Mouse (Mus musculus) adrenal gland, postnatal 14 days (tissue): Measurements from ENCODE around the gene Gatd1. TPM values are rescaled to one million over a fixed set of nuclear protein-coding genes. Genes with fewer than 3 reads are reported as not detected.

ENCODE experiments used
- DNase-seq: peaks from one replicate; pipeline ENCODE4 v3.0.0; 2021; ENCODE audit warnings: mixed read lengths
- total RNA-seq: library from RNA; stranded (reverse); gene quantifications from 2 replicates; pipeline ENCODE4 v1.2.3, GENCODE M21; 2021

The Gatd1 gene
- total RNA-seq, 1 experiment from 2014 or later, result 22.5 TPM

DNA sequence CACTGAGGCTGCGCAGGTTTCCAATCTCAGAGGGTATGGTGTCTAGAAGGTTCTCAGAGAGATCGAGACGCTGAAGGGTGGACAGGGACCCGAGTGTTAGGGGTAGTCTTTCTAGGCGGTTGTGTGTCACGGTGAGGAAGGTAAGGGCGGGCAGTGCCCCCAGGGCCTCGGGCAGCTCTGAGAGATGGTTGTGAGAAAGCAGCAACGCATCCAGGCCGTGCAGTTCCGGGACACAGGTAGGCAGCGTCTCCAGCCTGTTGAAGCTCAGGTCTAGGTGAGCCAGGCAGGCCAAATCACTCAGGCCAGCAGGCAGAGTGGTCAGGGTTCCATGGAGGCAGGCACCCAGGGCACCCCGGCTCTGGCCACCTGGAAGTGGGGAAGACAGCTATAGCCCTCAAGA, 28.3 kb upstream of the Gatd1 start:
- DNase-seq, result no peak

DNA sequence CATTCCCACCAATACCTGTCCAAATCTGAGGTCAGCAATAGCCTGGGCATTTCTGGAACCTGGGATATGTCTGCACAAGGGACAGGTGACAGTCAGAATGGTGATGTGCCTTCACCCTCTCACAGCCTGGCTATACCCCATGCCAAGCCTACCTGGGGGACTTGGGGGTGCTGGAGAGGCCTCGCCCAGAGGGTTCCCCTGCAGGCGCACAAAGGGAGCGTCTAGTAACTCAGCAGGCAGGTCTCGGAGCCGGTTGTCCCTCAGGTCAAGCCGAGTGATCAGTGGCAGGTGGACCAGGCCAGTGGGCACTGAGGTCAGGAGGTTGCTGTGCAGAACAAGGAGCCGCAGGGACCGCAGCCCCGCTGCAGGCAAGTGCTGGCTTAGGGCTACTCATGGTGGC, 27.5 kb upstream of the Gatd1 start:
- DNase-seq, result no peak

DNA sequence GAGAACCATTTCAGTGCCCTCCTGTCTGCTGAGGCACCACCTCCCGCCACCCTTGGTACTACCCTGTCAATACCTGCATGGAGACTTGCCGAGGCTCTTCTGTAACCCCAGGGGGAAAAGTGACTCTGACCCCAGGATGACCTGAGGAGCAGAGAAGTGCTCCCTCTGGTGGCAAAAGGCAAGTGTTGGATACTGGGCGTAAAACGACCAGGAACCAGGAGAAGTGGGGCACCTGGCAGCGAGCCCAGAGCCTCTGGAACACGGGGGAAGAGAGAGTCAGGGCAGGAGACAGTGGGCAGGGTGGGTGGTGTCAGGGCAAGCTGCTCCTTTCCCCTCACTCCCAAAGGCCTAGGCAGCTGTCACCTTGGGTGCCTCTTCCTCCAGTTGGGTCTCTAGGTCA, 26.7 kb upstream of the Gatd1 start:
- peak; percentile 80 for DNase-seq

DNA sequence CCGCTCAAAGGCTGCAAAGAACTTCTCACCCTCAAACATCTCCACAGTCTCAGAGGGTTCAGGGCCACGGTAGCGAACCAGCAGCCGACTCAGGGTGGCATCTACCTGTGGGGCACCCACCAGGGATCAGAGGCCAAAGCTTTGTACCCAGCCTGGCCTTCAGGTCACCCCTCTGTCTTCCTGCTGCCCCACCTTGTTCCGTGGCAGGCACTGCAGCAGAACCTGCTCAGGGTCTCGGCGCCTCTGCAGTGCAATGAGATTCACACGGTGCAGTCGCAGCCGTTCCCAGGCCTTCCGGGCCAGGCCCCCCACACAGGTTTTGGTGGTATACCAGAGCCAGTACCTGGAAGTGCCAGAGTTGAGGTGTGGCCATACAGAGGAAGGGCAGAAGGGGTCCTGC, 25.9 kb upstream of the Gatd1 start:
- DNase-seq, result no peak

DNA sequence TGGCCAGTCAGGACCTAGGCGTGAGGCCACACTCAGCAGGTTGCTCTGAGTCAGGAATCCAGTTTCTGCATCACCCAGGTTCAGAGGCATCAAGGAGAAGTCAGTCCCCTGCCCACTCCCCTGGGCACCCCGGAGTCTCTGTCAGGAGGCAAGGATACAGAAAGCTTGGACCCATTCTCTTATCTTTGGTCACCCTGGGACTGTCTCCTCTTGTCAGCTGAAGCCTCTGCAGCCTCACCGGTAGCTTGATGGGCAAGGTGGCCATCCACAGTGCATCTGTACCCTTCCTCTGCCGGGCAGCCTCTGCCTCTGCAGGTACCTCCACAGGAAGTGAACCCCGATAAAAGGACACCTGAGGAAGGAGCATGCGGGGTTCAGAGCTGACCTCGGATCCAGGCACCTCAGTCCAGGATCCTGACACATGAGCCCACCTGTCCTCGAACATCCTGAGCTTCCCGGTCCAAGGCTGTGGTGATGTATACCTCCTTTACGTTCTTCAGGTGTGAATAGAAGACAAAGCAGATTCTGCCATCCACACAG, 25.3 kb upstream of the Gatd1 start:
- DNase-seq, result no peak

DNA sequence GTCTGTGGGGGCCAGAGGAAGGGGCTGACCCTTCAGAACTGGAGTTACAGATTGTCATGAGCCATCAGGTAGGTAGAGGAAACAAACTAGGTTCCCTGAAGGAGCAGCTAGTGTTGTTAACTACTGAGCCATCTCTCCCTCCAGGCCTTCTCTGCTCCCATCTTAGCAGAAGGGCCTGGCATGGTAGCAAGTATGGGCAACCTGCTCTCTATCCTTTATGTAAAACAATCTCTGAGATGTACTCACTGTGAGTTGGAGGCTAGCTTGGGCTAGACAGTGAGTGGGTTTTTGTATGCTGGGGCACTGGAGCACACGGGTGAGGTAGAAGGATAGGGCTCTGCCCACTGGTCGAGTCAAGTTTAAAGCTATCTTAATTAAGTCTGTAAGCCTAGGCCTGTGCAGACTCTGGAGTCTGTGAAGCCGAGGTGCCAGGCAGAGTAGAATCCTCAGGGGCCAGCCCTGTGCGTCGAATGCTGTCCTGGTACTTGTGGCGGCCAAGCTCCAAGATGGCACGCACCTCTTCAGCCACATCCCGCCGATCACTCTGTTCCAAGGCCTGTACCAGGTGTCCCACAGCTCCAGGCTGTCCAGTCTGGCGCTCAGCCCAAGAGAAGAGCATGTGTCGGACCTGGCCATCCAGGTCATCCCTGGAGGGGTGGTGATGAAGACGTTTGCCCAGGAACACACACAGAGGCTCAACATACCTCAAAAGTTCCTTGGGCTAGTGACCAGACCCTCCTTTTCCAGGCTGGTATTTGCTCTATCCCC, 24.4 kb upstream of the Gatd1 start:
- DNase-seq, result no peak

DNA sequence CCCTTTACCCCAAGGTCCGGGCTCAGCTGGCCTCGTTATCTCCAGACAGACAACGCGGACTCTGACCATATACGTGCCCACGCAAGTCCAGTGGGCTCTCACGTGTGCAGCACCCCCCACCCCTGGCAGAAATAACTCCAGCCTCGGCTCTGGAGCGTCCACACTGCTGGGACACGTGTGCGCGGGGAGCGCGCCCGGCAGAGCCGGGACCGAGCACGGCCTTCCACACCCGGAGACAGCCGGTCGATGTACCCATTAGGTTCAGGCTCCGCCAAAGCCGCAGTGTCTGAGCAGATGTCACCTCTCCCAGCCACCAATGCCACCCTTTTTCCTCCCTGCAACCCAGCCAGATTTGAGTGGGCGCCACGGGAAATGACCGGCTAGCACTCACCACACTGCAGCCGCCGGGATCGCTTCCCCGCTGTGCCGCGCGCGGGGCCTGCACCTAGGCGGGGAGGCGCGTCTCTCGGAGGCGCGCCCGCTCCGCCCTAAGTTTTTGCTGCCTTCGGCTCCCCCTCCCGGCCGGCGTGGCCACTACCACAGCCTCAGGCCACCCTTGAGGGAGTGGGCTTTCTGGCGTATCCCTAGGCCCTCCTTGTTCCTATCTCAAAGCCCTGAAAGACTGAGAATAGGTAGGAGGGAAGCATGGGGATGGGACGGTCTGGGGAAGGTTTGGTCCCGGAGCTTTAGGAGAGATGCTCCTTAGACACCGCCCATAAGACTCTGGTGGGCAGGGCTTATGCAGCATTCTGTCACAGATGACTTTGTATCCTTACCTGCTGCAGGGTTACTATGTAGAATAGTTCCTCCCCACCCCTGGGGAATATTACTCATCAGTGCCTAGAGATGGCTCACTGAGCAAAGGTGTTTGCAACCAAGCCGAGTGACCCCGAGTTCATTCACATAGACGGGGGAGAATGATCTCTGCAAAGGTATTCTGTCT, 23.5 kb upstream of the Gatd1 start, which contains the start of gene Slc25a22:
Slc25a22 (minus strand) TSS at position 715 of the 943 bp plus-strand sequence.
- peak; percentile 92 for DNase-seq

DNA sequence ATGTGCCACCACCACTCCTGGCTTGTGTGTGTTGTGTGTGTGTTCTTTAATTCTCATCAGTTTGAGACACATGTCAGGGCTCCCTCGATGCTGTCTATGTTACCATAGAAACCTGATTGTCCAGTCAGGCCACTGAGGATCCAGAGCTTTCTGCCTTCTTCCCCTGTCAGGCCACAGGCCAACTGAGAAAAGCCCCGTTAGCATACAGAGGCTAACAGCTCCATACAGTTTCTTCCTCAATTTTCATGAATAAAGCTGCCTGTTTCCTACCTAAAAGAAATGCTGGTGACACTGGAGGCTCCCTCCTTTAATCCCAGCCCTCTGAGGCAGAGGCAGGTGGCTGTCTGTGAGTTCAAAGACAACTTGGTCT, 22.6 kb upstream of the Gatd1 start:
- no peak for DNase-seq

DNA sequence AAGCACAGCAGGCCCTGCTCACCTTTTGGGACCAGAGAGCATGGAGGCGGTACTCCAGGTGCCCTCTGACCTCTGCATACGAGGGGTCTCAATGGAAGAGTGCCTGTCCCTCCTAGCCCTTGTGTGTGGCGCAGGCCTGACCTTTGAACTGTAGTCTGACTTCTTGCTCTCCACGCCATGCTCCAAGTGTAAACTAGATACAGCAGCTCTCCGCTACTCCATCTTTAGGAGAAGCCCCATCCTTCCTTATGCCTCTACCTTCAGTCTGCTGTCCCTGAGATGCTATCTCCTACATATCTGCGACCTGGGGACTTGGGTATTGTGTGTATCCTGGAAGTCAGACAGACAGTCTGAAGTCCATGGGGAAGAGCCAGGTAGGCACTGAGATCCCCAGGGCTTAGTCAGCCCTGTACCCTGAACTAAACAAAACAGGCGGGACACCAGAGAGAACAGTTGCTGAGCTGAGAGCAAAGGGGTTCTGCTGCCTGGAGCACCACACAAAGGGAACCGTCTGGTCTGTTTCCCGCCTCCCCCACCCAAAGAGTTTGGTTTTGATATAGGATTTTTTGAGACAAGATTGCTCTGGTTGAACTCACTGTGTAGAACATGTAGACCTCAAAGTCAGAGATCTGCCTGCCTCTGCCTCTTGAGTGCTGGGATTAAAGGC, 22.1 kb upstream of the Gatd1 start:
- no peak for DNase-seq

DNA sequence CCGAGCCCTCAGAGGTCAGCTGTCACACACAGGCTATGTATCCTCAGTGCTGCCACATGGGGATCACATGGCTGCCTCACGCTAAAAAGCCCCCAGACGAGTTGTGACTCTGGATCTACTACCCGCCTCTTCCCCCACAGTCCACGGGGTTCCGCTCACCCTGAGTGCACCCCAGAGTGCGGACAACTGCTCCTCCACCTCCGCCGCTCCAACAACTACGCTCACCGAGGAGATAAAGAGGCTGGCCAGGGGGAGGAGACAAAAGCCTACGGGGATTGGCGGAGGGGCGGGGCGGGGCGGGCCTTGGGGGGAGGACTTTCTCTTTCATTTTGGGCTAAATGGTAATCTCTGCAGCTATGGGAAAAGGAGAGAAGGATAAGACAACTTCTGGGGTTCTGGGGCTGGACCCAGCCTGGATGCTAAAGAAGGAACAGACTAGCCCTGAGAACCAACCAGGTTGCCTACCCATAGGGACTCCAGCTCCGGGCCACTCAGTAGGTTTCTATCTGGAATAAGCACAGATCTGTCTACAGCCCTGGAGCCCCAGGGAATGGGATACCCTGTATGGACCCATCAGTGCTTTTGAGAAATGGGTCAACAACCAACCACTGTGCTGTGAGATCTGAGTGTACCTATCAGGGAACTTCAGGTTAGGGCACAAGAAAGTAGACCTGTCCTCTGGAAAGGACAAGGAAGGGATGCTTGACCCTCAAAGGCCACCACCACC, 21.4 kb upstream of the Gatd1 start:
- DNase-seq, result peak; percentile 85

DNA sequence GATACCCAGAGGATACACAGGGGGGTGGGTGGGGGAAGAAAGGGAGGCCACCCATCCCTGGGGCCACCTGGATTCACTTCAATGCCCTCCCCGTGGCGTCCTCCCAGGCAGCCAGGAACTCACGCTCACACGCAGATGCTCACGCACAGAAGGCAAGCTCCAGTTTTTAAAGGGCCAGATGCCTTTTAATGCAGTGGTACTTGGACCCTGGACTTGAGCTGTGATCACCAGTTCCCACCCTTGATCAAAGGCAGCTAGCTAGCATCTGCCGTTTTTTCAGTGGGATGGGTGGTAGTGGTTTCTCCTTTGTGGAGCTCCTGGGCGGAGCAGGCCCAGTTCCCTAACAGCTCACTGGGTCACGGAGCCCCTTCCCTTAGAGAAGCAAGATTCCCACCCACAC, 20.5 kb upstream of the Gatd1 start:
- DNase-seq, result peak; percentile 72

DNA sequence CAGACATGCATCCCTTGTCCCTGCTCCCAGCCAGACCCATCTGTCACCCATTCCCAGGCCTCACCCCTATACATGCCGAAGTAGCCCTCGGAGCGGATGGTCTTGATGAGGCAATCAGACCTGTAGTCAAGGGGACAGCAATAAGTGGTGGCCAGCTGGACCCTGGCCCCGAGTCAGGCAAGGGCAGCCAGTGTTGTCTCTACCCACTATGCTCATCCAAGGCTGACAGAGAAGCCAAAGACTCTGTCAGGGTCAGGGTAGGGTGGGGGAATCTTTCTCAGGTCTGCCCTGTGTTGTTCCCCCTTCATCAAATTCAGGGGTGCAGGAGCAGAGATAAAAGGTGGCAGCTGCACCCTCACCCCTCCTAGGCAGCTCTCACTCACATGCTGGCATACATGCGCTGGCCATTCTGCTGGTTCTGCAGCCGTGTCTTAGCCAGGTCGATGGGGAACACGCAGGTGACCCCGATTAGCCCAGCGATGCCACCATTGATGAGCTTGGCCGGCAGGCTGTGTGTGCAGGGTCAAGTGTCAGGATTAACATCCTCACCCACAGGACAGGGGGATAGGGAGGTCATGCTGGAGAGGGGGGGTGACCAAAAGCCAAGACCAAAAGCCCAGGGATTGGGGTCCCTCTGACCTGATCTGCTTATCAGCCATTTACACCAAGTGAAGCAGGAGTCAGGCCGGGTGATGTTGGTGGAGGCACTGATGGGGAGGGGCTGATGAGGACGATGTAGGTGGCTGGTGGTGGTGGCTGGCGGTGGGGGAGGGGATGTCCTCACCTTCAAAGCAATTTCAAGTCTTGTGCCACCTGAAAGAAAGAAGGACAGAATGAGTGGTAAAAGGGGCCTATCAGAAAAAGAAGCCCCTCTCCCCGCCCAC, 19.8 kb upstream of the Gatd1 start:
- no peak for DNase-seq

DNA sequence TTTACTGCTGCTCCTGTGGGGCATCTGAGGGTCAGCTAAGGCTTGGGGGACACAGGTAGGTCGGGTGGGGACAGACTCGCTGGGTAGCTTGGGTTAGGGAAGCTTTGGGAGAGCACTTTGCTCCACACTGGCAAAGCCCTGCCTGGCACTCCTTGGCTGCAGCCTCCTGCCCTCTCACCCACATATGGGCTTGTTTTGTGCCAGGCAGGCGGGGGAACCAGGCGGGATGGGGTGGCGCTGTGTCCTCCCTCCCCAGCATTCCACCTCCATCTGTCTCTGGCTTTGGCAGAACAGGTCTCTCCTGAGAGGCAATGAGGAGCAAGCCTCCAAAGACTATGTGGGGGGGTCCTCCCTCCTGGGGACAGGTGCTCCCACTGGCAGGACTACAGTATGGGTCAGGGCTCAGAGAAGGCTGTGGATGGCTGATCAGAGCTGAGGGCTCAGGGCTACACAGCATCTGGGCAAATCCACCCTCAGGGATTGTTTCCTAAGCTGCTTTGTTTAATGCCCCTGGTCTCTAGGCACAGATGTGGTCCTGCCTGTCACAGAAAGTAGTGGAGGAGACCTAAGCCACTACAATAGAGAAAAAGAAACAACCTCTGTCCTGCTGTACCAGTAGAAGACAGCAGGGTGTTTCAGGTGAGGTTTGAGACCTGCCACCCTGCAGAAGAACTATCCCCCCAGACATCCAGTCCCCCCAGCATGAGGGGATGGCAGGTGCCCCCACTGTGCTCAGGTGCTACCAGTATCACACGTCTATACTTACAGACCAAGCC, 19.0 kb upstream of the Gatd1 start:
- peak; percentile 82 for DNase-seq

DNA sequence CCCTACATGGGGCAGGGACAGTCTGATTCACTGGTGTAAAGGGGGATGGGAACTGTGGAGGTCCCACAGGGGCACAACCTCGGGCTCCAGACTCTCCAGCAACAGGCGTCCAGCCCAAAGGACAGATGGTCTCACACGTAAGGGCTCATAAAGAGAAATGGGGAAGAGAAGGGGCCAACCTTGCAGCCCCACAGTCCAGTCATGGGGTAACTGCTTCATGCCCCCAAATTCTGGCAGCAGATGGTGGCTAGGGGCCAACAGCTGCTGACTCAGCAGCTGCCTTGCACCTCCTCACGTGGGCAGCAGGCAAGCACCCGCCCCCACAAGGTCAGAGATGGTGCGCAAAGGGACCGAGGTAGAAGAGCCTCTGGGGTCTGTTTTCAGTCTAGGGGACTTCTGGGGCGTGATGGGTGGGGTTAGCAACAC, 18.3 kb upstream of the Gatd1 start:
- DNase-seq, result peak; percentile 90

DNA sequence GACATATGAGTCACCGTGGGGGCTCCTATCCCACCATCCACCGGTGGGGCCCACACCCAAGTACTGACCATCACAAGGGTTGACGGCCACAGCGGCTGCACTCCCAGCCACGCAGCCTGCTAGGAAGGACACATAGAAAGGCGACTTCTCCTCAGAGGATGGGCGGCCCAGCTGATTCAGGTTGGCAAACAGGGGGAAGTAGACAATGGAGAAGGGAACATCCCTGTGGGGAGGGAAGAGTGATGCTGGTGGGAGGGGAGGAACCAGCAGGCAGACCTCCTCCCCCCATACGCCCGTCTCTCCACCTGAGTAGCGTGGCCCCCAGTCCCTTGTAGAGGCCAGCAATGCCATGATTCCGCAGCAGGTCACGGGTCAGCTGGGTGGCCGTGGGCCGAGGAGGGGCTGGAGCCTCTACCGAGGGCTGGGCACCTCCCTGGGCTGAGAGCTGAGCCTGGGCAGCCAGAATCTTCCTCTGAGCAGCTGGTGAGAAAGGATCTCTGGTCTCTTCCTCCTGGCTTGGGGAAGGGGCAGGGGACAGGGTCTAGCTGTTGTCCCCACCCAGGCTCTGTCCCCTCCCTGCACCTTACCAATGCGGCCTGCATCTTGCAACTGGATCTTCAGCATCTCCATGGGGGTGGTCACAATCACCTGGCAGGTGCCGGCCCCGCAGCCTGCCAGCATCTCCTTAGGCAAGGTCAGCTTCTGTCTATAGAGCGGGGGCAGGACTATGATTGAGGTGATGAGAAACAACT, 17.7 kb upstream of the Gatd1 start:
- no peak for DNase-seq

DNA sequence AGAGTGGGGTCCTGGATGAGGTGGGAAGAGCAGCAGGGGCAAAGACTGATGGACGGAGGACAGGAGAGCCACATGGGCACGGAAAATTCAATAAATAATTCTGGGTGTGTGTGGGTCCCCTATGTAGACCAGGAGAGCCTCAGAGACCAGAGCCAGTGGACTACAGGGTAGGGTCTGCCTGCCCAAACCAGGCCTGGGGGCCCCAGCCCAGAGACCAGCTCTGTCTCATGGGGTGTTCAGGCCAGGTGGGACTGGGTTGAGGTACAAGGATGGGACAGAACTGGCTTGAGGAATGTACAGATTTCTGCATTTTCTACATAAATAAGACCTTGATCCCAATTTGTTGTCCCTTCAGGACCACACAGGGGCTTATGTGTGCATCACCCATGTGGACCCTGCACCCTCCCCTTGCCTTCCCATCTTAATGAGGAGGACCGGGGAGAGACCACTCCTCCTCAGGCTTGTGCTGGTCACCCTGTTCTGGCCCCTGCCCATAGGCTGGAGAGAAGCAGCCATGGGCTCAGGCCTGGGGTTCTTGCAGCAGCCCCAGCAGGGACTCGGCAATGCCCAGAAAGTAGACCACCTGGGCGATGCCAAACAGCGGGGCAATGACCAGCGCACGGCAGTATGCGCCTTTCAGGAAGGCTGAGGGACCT, 16.8 kb upstream of the Gatd1 start:
- DNase-seq, result no peak

DNA sequence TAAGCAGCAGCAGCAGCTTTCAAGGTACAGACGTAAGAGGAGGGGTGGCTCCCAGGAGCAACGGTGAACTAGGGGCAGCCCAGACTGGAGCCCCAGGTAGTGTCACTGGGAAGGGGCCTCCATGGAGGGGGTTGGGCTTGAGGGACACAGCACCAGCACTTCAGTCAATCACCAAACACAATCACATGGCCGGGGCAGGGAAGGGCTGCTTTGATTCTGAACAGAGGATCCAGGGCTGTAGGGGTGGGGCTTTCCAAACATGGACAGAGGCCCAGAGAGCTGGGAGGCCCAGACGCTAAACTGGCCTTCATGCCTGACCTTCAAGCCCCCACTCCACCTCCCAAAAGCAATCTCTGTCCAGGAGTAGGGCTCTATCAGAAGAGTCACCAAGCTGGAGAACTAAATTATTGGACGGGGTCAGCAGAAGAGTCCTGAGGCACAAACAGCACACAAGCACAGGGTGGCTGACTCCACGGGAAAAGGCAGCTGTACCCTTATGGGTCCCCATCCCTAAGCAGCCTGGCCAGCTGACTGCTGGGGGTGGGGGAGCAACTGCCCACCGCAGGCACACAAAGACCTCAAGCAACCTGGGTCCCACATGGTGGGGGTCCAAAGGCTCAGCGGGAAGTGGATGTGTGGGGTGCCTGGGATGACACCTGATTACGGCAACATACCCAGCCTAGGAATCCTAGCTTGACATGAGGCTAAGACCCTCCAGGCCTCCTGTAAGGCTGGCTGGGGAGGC, 16.1 kb upstream of the Gatd1 start:
- peak; percentile 69 for DNase-seq

DNA sequence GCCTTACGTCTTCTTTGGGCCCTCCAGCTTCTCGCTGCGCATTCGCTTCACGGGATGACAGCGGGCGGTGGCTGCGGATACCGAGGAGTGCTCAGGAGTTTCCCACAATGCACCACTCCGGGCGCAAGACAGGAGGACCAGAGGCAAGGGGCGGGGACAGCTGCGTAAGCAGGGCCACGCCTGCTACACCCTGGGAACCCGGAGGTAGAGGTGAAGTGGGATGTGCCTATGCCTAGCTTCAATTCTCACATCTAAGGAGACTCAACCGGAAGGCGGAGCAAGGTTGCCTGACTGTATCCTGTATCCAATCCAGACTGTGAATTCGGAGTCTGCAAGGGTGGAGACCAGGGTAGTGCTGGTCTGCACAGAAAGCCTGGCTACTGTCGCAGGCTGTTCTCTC, 15.4 kb upstream of the Gatd1 start, which contains the start of gene Cend1:
Cend1 (minus strand) TSS at position 182 of the 400 bp plus-strand sequence.
- DNase-seq, result peak; percentile 66
